9 mouse cellular contexts compared by ENCODE assay signal in genomic region chr6:113934692-113935091, GRCm38 (mm10).
A peak's percentile ranks its signal among the peaks of the same experiment; 100 is the strongest.
DNase-seq lines count a peak whose midpoint lies in the region; ATAC-seq and TF ChIP-seq lines count a peak whose summit lies in the region.
"Had no signal": no experiment of that assay in that cellular context is flagged by ENCODE, and none has a peak within 500 bp of the region (broad histone marks: within the 10 kb centered on the region; RNA-seq: fewer than 3 reads in every experiment).

No protein-coding gene starts in this region.

- no peak overlapping the region for H3K4me3 ChIP-seq in forebrain, embryonic 10.5 days
- H3K4me3 ChIP-seq in forebrain, embryonic 12.5 days (replicated peaks): no peak overlapping the region
- H3K4me3 ChIP-seq in cortical plate, adult 2 months (ENCODE audit: insufficient read depth, low read length): no peak overlapping the region

- WGBS in forebrain, embryonic 10.5 days: 77% methylated on average over 8 of the region's 8 CpGs
- 65% methylated on average over 8 of the region's 8 CpGs for WGBS in forebrain, embryonic 12.5 days

- no peaks in the 10 kb centered on the region for H3K9me3 ChIP-seq in forebrain, embryonic 10.5 days
- no peaks in the 10 kb centered on the region for H3K9me3 ChIP-seq in forebrain, embryonic 12.5 days

- H3K9ac ChIP-seq in forebrain, embryonic 12.5 days: no peak overlapping the region

- no peak overlapping the region for H3K4me2 ChIP-seq in forebrain, embryonic 12.5 days

- H3K27me3 ChIP-seq in forebrain, embryonic 10.5 days (ENCODE audit: poor library complexity, severe bottlenecking): peaks cover 7% of the 10 kb centered on the region; the same call in 1 of the 2 replicates
- peaks cover 5% of the 10 kb centered on the region; the same call in 1 of the 2 replicates for H3K27me3 ChIP-seq in forebrain, embryonic 12.5 days

- DNase-seq in forebrain, embryonic 10.5 days (ENCODE audit: extremely low spot score, low spot score): no peak
- DNase-seq in layer of hippocampus, postnatal 25 days (ENCODE audit: extremely low spot score in 1 of 2, low spot score in 1 of 2): peak; percentile 47 to 63
- DNase-seq in spleen, postnatal 4 days (ENCODE audit: low spot score in 2 of 2): no peak
- DNase-seq in urinary bladder, postnatal 36 days (ENCODE audit: low spot score in 2 of 2): no peak
- DNase-seq in urinary bladder, postnatal 4 days (ENCODE audit: low spot score in 2 of 2): no peak
- DNase-seq: kidney, adult 11 months had no signal

- ATAC-seq in forebrain, embryonic 12.5 days (ENCODE audit: low FRiP score): no peak
- peak; percentile 86 for ATAC-seq in megakaryocyte progenitor cell, adult 5-6 weeks (replicated peaks; ENCODE audit: poor library complexity)

- no peaks in the 10 kb centered on the region for H3K36me3 ChIP-seq in forebrain, embryonic 10.5 days (replicated peaks)
- no peaks in the 10 kb centered on the region for H3K36me3 ChIP-seq in forebrain, embryonic 12.5 days (replicated peaks)

- peak overlapping the region; percentile 78 for H3K27ac ChIP-seq in forebrain, embryonic 10.5 days
- H3K27ac ChIP-seq in forebrain, embryonic 12.5 days: no peak overlapping the region
- peak overlapping the region; percentile 85 for H3K27ac ChIP-seq in cortical plate, adult 2 months (ENCODE audit: insufficient read depth, low read length)

- TF ChIP-seq POLR2A in cortical plate, adult 2 months (IDR thresholded peaks at IDR 0.05; ENCODE audit: extremely low read depth, insufficient read depth, low read length): no peak

- TF ChIP-seq CTCF in cortical plate, adult 2 months (IDR thresholded peaks at IDR 0.05; ENCODE audit: extremely low read depth, insufficient read depth, low read length): no peak

- H3K4me1 ChIP-seq in forebrain, embryonic 10.5 days: peaks cover 66% of the 10 kb centered on the region
- H3K4me1 ChIP-seq in forebrain, embryonic 12.5 days: peaks cover 37% of the 10 kb centered on the region
- peaks cover 22% of the 10 kb centered on the region for H3K4me1 ChIP-seq in cortical plate, adult 2 months (ENCODE audit: control insufficient read depth, insufficient read depth, low read length)

Comparison
In these comparisons a context has a peak if more than half of its experiments do, and no peak if none do; other contexts are left out.
1. DNase-seq: peak in layer of hippocampus, postnatal 25 days (2 of 2); none in forebrain, embryonic 10.5 days (single experiment), spleen, postnatal 4 days (0 of 2), urinary bladder, postnatal 36 days (0 of 2) and urinary bladder, postnatal 4 days (0 of 2).